Mouse (Mus musculus) brain, embryonic 14.5 days (tissue): ENCODE data around the gene Slc6a11.

Experiments
- CTCF ChIP-seq: fragments of 200-500 bp; IDR thresholded peaks from 2 replicates; pipeline ENCODE4 v1.5.1; 2012; ENCODE audit warnings: inconsistent platforms, mild to moderate bottlenecking, moderate library complexity, borderline replicate concordance; ENCODE audit not compliant: insufficient read depth, insufficient read length; ENCODE audit errors: extremely low read depth
- POLR2A ChIP-seq: fragments of 200-500 bp; IDR thresholded peaks from 2 replicates; pipeline ENCODE4 v1.6.1; 2012; ENCODE audit warnings: mild to moderate bottlenecking, inconsistent platforms, borderline replicate concordance; ENCODE audit not compliant: poor library complexity, insufficient read depth, insufficient read length, severe bottlenecking; ENCODE audit errors: extremely low read depth

- TF ChIP-seq CTCF (no peak), POLR2A (no peak)
Measured at GRCm38 (mm10) chr6:114228196-114228595, 97.2 kb downstream of the Slc6a11 start.
